Mouse (Mus musculus): ENCODE measurements around the gene Vamp2.

The Vamp2 gene

GRCm38 (mm10) chr11:69114621-69115020 lies 26.3 kb downstream of the Vamp2 start:
- no peak for DNase-seq (ENCODE audit: low read depth, low spot score)

GRCm38 (mm10) chr11:69116843-69117242 lies 28.6 kb downstream of the Vamp2 start:
- no peak for DNase-seq (ENCODE audit: low read depth, low spot score)

- DNase-seq (ENCODE audit: low read depth, low spot score), result no peak
Measured at GRCm38 (mm10) chr11:69117737-69118695, 29.7 kb downstream of the Vamp2 start.

DNA sequence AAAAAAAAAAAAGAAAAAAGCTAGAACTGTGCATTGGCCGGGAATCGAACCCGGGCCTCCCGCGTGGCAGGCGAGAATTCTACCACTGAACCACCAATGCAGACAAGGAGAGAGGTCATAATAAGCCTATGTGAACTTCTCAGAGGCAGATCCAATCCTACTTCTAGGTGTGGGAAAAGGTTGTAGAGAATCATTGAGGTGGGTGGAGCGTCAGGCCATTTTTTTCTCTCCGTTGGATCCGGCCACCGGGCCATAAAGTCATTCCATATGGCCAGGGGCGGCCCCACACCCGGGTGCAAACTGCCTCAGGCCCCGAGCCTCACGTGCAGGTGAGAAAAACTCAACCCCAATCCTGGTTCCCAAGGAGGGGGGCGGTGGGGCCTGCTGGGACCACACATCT lies 30.5 kb downstream of the Vamp2 start:
- no peak for DNase-seq (ENCODE audit: low read depth, low spot score)

DNA sequence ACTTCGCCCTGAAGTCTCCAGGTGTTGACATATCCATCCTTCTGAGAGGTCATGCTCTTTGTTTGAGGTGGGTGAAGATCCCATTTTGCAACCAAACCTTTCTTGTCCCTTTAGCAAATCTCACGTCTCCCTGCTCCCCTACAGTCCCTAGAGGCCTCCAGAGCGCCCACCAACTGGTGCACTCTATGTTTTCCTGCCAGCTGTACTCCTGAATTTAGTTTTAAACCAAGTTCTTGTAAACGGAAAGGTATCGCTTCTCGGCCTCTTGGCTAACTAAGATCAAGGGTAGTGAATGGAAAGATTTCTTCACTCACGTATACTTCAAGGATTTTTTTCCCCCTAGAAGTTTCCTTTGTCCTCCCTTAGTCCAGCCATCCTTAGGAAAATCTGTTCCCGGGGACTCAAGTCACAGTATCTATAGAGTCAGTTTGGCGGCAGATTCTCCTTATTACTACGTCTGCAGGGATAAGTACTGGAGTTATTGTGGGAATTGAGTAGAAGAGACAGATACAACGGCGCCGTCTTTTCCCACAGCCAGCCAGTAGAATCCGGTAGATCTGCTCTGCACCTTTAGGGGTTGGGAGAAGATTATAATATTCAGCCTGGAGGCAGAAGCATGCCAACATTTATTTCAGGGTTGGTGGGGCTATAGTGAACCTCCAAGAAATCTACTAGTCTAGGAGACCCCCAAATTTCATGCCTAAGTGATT lies 31.3 kb downstream of the Vamp2 start:
- no peak for DNase-seq (ENCODE audit: low read depth, low spot score)

- DNase-seq (ENCODE audit: low read depth, low spot score), result no peak
Measured at GRCm38 (mm10) chr11:69120221-69121000, 32.1 kb downstream of the Vamp2 start, which contains the start of gene Hes7. Gene Hes7, plus strand, starts transcription at chr11:69120404.

- no peak for DNase-seq (ENCODE audit: low read depth, low spot score)
Measured at GRCm38 (mm10) chr11:69121001-69121740, 32.9 kb downstream of the Vamp2 start.

DNA sequence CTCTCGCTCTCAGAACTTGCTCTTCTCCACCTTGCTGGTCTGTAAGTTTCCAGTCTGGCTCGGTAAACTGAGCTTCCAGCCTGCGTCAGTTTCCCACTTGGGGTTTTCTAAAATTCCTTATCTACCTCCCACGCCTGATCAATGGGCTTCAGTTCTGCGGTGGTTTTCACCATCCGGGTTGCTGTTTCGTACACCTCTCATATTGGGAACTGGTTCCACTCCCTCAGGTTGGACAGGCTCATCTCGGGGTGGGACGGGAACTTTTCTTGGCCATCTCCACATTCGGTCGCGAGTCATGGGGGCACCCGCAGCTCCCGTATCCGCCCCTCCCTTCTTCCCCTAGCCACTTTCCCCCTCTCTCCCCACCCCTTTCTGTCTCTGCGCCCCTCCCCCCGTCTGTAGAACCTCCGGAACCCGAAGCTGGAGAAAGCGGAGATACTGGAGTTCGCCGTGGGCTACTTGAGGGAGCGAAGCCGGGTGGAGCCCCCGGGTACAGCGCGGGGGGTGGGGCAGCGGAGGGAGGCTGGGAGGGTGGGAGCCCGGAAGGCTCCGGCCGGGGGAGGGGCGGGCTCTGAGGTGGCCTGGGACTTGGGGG lies 33.5 kb downstream of the Vamp2 start:
- DNase-seq (ENCODE audit: low read depth, low spot score), result no peak

GRCm38 (mm10) chr11:69122336-69122951 lies 34.2 kb downstream of the Vamp2 start, which contains the start of gene 9130213A22Rik:
Gene 9130213A22Rik, minus strand, starts transcription at chr11:69122589.
- DNase-seq (ENCODE audit: low read depth, low spot score), result peak; percentile 78

- DNase-seq (ENCODE audit: low read depth, low spot score), result peak; percentile 87
Measured at GRCm38 (mm10) chr11:69123056-69123692, 34.9 kb downstream of the Vamp2 start.

DNA sequence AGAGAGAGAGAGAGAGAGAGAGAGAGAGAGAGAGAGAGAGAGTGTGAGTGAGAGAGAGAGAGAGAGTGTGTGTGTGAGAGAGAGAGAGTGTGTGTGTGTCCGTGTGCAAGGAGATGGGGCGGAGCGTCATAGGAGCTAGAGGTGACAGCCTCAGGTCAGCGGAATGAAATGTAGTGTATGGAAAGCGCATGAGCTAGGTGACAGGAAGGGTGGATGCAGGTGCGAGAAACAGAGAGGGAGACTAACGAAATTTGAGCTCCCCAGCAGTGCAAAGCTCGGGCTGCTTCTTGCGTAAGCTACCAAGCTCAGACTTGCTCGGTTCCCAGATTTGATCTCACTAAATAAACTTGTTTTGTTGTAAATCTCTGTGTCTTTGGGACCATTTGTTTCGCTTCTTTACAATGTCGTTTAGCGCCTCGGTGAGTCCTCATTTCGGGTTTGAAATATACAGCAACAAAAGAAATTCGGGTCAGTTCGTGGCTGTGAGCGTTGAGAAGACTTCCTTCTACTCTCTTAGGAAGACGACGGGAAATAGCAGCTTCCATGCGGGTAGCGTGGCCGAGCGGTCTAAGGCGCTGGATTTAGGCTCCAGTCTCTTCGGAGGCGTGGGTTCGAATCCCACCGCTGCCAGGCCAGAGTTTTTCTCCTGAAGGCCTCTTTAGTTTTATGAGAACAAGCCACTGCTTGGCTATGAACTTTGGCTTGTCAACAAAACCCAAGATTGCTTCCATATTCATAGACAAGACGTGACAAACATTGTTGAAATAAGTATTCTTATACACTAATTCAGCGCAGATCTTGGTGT lies 35.6 kb downstream of the Vamp2 start:
- DNase-seq (ENCODE audit: low read depth, low spot score), result peak; percentile 87

DNA sequence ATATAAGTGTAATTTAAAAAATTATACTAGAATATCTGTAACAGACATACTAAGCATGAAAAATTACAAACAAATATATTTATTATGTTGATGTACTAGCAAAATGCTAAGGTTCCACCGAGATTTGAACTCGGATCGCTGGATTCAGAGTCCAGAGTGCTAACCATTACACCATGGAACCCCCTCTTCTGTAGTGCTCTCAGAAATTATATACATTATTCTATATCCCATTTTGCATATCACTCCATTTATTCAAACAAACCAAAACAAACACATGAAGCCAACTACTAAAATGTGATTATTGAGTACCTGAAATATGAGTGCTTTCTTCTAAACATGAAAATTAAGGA lies 36.2 kb downstream of the Vamp2 start:
- no peak for DNase-seq (ENCODE audit: low read depth, low spot score)

DNA sequence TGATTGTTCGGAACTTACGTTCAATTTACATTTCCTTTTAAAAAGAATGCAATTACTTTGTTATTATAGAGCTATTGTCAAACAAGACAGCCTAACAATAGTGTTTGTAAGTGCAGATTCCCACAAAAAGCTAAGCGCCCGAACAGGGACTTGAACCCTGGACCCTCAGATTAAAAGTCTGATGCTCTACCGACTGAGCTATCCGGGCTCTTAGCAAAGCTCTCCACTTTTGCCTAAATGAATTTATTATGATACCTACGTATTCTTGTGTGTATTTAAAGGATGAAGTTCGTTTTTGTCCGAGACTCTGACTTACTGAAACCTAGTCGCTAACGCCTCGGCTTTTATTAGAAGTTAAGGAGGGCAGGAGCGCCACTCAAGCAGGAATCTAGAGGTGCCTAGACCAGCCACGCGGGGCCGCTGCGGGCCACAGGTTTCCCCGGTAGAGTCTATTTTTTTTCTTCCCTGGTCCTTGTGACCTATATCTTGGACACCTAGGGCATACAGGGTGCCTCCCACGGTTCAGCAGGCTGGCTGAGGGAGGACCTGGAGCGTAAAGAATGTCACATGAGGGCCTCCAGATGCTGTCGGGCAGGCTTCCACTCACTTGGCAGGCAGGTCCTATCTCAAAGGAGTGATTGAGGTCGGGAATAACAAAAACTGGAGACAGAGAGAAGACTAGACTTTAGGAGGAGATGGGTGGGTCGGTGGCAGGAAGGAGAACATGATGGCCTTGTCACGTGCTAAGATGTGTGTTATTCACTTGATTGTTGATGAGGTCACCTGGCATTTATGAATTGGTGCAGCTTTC lies 37.0 kb downstream of the Vamp2 start:
- peak; percentile 88 for DNase-seq (ENCODE audit: low read depth, low spot score)

DNA sequence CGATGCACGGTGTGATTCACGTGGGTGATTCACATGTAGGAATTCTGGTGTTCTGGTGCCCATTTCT lies 37.4 kb downstream of the Vamp2 start, which contains the start of gene Aloxe3:
Gene Aloxe3, plus strand, starts transcription at position 45 of the 67 bp plus-strand sequence.
- no peak for DNase-seq (ENCODE audit: low read depth, low spot score)

- DNase-seq (ENCODE audit: low read depth, low spot score), result no peak
Measured at GRCm38 (mm10) chr11:69125919-69126705, 37.8 kb downstream of the Vamp2 start.

GRCm38 (mm10) chr11:69126706-69127095 lies 38.4 kb downstream of the Vamp2 start:
- DNase-seq (ENCODE audit: low read depth, low spot score), result no peak

DNA sequence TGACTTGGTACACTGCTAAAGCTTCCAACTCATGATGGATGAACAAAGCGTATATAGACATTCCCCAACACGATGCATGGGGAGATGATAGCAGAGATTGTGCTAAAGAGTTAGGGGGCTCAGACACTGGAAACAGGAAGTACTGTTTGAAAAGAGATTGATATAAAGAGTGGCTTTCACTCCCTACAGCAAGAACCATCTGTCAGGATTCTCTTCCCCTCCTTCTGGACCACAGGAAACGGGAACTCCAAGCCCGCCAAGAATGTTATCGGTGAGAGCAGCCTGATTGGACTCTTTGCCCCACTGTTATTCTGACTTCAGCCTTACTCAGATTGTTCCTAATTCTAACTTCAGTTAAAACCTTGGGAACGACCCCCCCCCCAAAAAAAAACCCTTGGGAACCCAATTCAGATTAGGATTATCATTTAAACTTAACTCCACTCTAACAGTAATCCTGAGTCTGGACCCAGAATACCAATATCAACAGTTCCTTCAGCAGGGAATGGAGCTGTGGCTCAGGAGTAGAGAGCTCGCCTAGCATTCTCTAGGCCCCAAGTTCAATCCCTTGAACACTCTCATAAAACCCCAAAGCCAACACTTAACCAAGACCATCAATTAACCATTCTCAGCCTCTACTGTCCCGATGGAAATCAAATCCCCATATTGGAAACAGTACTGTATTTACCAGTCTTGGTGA lies 40.3 kb downstream of the Vamp2 start:
- no peak for DNase-seq (ENCODE audit: low read depth, low spot score)

Measured in embryo, embryonic 11.5 days (tissue).